Mouse (Mus musculus): ENCODE results near the gene Proser1.

- no peak for TF ChIP-seq POLR2A (IDR thresholded peaks at IDR 0.05; ENCODE audit: low read depth, low read length)
- TF ChIP-seq CTCF (IDR thresholded peaks at IDR 0.05; ENCODE audit: extremely low read depth, insufficient read length, insufficient replicate concordance, low read depth, low read length), result no peak
Measured at GRCm38 (mm10) chr3:53478419-53479046, 15.1 kb downstream of the Proser1 start.
